Mouse (Mus musculus): Measurements from ENCODE around the gene Nr2c2ap.
A peak's percentile ranks its signal among the peaks of the same experiment; 100 is the strongest.

Gene Nr2c2ap

DNA sequence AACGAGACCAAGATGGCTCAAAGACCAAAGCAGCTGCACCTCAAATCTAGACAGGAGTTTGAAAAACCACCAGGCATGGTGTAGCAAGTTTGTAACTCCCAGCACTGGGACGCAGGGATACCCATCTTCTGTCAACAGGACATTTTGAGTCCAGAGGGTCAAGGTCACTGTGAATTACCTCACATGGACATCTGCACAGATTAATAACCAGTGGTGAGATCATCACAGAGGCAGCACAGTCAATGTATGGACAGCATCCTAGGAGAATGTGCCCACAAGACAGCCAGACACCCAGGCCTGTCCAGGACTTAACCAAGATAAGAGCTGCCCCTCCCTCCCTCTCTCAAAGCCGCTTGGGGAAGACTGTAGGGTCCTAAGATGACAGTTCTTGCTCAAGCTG lies 39.0 kb downstream of the Nr2c2ap start:
- no peak for DNase-seq

DNA sequence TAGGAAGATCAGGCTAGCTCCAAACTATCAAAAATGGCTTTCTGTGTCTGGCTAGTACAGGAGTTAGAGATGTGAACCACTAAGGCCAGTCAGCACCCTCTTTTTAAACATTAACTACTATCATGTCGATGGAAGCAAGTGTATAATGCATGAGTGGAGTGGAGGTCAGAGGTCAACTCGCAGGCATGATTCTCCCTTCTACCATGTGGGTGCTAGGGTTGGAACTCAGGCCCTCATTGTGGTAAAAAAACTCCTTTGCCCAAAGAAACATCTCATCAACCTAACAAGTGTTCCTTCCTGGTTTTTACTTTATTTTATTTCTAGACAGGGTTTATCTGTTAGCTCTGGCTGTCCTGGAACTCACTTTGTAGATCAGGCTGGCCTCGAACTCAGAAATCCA lies 39.6 kb downstream of the Nr2c2ap start:
- DNase-seq, result no peak

DNA sequence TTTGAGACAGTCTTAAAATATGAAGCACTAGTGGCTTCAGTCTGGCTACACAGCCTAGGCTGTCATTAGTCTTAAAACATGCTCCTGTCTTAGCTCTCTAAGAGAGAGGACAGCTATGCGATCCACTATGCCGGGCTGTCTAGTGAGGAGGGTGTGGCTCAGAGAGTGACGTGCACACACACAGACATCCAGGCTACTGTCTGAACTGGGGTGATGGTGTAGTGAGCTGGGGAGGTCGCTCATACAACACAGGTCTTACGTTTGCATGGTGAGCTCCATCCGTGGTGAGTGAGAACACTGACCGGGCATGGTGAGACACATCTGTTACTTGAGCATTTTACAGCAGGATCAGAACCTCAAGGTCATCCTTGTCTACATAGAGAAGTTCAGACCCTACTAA lies 40.1 kb downstream of the Nr2c2ap start:
- DNase-seq, result peak; percentile 85

GRCm38 (mm10) chr8:70172043-70172681 lies 41.0 kb downstream of the Nr2c2ap start, which contains the start of gene Tmem161a:
Gene Tmem161a, plus strand, starts transcription at chr8:70172356.
- peak; percentile 100 for DNase-seq

GRCm38 (mm10) chr8:70173320-70173719 lies 42.2 kb downstream of the Nr2c2ap start:
- no peak for DNase-seq

DNA sequence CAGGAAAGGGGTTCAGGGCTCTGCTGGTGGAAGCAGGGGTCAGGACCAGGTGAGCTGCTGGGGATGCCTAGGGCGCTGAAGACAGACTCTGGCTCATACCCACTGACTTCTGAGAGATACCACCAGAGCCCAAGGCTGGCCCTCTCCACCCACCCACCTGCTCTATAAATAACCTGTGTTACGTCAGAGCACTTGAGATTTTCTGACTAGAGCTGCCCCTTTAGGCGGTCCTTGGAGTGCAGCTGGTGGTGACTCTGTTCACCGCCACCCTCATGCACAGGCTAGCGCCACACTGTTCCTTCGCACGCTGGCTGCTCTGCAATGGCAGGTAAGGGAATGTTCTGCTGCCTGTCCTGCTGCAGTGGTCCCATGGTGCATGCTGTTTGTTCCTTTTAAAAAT lies 42.9 kb downstream of the Nr2c2ap start:
- peak; percentile 91 for DNase-seq

DNA sequence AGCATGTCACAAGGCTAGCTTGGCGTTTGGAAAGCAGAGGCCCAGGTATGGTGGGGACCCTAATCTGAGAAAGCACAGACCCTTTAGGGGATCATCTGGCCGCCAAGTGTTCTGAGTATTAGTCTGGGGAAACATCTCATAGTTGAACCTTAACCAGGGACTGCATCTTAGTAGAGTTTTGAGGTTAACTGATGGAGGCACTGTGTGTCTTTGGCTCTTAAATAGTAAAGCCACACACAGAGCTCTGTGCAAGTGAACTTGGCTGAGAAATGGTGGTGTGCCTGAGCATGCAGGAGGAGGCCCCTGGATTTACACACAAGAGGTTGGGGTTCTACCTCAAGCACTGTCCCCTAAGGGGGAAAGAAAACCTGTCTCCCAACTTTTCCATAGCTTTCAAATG lies 47.1 kb downstream of the Nr2c2ap start:
- no peak for DNase-seq

DNA sequence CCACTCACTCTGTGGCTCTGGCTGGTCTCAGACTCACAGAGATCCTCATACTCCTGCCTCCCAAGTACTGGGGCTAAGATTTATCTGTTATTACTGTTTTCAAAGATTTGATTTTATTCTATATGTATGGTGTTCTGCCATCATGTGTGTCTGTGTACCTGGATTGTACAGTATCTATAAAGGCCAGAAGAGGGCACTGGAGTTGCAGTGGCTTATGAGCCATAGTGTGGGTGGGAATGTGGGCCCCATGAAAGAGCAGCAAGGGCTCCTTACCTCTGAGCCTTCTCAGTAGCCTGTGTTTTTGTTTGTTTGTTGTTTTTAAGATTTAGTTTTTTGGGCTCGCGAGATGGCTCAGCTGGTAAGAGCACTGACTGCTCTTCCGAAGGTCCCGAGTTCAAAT lies 47.9 kb downstream of the Nr2c2ap start:
- no peak for DNase-seq

- peak; percentile 90 for DNase-seq
These were observed 50.2 kb downstream of the Nr2c2ap start for GRCm38 (mm10) chr8:70181212-70181902.

DNA sequence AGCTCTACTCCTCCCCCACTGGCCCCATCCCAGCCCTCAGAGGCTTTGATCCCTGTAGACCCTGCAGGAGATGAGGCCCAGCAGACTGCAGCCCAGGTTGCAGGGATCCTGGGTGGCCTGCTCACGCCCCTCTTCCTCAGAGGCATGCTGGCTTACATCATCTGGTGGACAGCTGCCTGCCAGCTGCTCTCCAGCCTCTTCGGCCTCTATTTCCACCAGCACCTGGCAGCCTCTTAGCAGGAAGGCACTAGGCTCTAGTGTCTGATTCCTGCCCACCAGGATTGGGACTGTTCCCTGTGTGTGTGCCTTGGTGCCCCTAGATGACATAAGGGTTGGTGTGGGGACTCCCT lies 50.7 kb downstream of the Nr2c2ap start:
- no peak for DNase-seq

- no peak for DNase-seq
These were observed 52.1 kb downstream of the Nr2c2ap start for GRCm38 (mm10) chr8:70183194-70183593.
